Mouse (Mus musculus): Measurements from ENCODE around the gene Prpf39. TPM values are rescaled to one million over a fixed set of nuclear protein-coding genes. Genes with fewer than 3 reads are reported as not detected.

The Prpf39 gene
- polyA plus RNA-seq, 1 experiment from 2014 or later, result 64.4 TPM

DNA sequence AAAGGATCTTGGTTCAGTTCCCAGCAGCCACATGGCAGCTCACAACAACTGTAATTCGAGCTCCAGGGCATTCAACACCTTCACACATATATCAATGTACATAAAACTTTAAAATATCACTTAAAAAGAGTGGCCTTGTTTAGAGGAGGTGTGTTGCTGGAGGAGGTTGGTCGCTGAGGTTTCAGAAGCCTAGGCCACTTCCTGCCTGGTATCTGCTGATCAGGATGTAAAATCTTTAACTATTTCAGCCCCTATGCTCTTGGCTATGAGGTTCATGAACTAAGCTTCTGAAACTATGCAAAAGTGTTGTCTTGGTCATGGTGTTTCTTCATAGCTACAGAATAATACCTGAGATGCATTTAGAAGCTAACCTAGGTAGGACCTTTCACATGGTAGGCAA is 29.1 kb downstream of the Prpf39 start:
- Histone ChIP-seq H3K4me1 (ENCODE audit: control insufficient read depth, insufficient read depth, low read length) (no peaks in the 10 kb centered on the region), H3K4me3 (ENCODE audit: low read depth, low read length) (no peak overlapping the region), H3K27ac (ENCODE audit: low read depth, low read length) (no peak overlapping the region), H3K9me3 (ENCODE audit: control insufficient read depth, low read length) (no peaks in the 10 kb centered on the region), H3K9ac (replicated peaks; ENCODE audit: low read depth, low read length) (no peak overlapping the region), H3K27me3 (ENCODE audit: control insufficient read depth, insufficient read depth, low read length) (no peaks in the 10 kb centered on the region), H3K4me2 (ENCODE audit: low read depth, low read length) (no peak overlapping the region), H3K36me3 (ENCODE audit: control insufficient read depth, insufficient read depth, low read length) (peaks cover 46% of the 10 kb centered on the region)
- 88% methylated on average over 2 of the region's 2 CpGs for WGBS
- no peak for ATAC-seq (ENCODE audit: low read depth)

DNA sequence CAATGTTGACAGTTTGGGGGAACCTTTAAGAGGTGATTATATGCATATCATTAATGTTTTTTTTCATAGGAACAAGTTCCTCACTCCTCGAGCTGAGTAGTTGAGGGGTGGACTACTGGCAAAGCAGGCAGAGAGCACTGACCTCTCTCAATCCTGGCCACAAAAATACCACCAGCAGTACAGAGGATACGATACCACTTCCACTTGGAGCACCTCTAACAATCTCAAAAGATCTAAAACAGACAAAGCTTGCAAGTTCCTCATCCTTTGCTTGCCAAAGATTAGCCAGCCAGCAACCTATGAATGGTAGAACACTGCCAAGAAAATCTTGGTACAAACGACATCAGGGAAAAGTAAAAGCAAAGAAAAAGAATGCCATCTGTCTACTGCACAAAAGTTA is 30.1 kb downstream of the Prpf39 start:
- Histone ChIP-seq H3K27me3 (ENCODE audit: control insufficient read depth, insufficient read depth, low read length) (no peaks in the 10 kb centered on the region), H3K9me3 (ENCODE audit: control insufficient read depth, low read length) (no peaks in the 10 kb centered on the region), H3K27ac (ENCODE audit: low read depth, low read length) (no peak overlapping the region), H3K9ac (replicated peaks; ENCODE audit: low read depth, low read length) (no peak overlapping the region), H3K4me1 (ENCODE audit: control insufficient read depth, insufficient read depth, low read length) (no peaks in the 10 kb centered on the region), H3K4me3 (ENCODE audit: low read depth, low read length) (no peak overlapping the region), H3K4me2 (ENCODE audit: low read depth, low read length) (no peak overlapping the region), H3K36me3 (ENCODE audit: control insufficient read depth, insufficient read depth, low read length) (peaks cover 37% of the 10 kb centered on the region)
- ATAC-seq (ENCODE audit: low read depth), result no peak
- WGBS, result 76% methylated on average over 3 of the region's 3 CpGs

DNA sequence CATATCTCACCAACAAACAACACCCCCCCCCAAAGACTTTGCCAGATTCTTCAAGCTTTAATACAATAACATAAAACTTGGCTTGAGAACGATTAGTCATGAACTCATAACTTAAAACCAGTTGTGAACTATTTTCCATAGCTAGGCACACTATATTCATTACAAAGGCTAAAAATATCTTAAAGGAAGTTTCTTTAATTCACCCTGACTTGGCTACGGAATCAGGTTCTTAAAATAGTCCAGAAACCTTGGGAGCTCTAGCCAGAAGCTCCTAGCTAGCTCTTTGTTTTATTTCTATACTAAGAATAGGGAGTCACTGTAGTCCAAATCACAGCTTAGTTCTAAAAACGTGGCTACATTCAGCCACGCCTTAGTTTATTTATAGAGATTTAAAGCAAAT is 32.3 kb downstream of the Prpf39 start:
- H3K27me3 ChIP-seq (ENCODE audit: control insufficient read depth, insufficient read depth, low read length), result no peaks in the 10 kb centered on the region
- H3K4me2 ChIP-seq (ENCODE audit: low read depth, low read length), result no peak overlapping the region
- H3K4me1 ChIP-seq (ENCODE audit: control insufficient read depth, insufficient read depth, low read length), result 0 out of 2 replicates have a peak, but pooled peaks cover 4% of the 10 kb centered on the region
- 84% methylated on average over 4 of the region's 4 CpGs for WGBS
- H3K9ac ChIP-seq (replicated peaks; ENCODE audit: low read depth, low read length), result no peak overlapping the region
- no peak overlapping the region for H3K4me3 ChIP-seq (ENCODE audit: low read depth, low read length)
- no peak for ATAC-seq (ENCODE audit: low read depth)
- peaks cover 27% of the 10 kb centered on the region for H3K36me3 ChIP-seq (ENCODE audit: control insufficient read depth, insufficient read depth, low read length)
- H3K27ac ChIP-seq (ENCODE audit: low read depth, low read length), result no peak overlapping the region
- H3K9me3 ChIP-seq (ENCODE audit: control insufficient read depth, low read length), result no peaks in the 10 kb centered on the region

DNA sequence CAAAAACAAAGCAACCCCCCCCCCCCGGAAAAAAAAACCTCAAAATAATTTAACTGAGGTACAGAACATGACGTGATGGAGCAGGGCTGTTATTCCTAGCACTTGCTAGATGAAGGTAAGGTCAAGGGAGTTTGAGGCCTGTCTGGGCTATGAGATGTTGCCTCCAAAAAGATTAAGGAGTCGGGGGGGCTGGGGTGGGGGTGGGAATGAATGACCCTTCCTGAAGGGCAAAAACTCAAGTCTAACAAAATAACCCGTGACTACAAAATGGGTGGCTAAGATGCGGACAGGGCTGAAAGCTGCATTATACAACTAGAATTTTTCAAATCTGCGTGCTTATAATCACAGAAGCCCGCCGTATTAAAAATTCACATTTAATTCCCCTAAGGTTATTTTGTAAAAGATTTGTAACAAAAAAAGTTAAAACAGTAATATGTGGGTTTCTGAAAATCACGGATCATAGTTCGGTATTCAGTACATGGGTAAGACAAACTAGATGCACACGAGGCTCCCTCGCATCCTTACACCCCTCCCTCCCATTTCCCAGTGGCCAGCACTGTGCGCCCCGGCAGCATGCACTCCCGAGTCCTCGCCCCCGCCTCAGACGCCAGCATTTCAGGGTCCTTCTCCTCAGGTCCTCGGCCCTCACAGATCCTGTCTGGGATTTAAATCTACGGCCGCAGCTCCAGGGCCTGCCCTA is 36.9 kb downstream of the Prpf39 start:
- Histone ChIP-seq H3K4me1 (ENCODE audit: control insufficient read depth, insufficient read depth, low read length) (peaks cover 24% of the 10 kb centered on the region), H3K9ac (replicated peaks; ENCODE audit: low read depth, low read length) (peak overlapping the region; percentile 93), H3K27ac (ENCODE audit: low read depth, low read length) (peak overlapping the region; percentile 93), H3K36me3 (ENCODE audit: control insufficient read depth, insufficient read depth, low read length) (peaks cover under 1% of the 10 kb centered on the region; the same call in 1 of the 2 replicates), H3K9me3 (ENCODE audit: control insufficient read depth, low read length) (no peaks in the 10 kb centered on the region), H3K4me2 (ENCODE audit: low read depth, low read length) (peak overlapping the region; percentile 60), H3K27me3 (ENCODE audit: control insufficient read depth, insufficient read depth, low read length) (no peaks in the 10 kb centered on the region), H3K4me3 (ENCODE audit: low read depth, low read length) (peak overlapping the region; percentile 93)
- peak; percentile 70 for ATAC-seq (ENCODE audit: low read depth)
- 4% methylated on average over 21 of the region's 21 CpGs for WGBS

DNA sequence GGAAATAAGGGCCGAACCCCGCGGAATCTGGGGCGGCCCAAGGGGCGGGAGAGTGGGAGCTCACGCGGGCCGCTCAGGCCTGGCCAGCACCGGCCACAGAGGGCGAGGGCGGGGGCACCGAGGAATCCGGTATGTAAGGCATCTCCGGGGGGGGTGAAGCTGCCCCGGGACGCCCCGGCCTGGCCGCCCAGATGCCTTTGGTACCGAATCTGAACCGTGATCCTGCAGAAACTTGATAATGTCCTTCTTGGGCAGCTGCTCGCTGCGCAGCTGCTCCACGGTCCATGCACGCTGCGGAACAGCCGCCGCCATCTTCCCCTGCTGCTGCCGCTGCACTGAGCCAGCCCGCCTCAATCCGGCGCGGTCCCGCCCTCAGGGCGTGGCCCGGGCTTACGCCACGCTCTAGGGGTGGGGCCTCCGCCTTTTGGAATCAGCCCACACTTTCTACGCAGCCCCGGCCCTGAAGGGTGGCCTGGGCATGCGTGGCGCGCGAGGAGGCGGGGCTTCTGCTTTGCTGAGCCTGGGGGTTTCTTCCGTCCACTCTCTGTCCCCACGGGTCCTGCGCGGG is 37.6 kb downstream of the Prpf39 start, which contains the start of gene Fkbp3:
Gene Fkbp3 (minus strand): TSS at position 397 of the 568 bp plus-strand sequence.
- Histone ChIP-seq H3K4me2 (ENCODE audit: low read depth, low read length) (peak within 1 kb of the TSS; percentile 60), H3K4me1 (ENCODE audit: control insufficient read depth, insufficient read depth, low read length) (peaks cover 24% of the 10 kb centered on the region), H3K27ac (ENCODE audit: low read depth, low read length) (peak within 1 kb of the TSS; percentile 93), H3K9me3 (ENCODE audit: control insufficient read depth, low read length) (no peaks in the 10 kb centered on the region), H3K4me3 (ENCODE audit: low read depth, low read length) (peak within 1 kb of the TSS; percentile 93), H3K27me3 (ENCODE audit: control insufficient read depth, insufficient read depth, low read length) (no peaks in the 10 kb centered on the region), H3K9ac (replicated peaks; ENCODE audit: low read depth, low read length) (peak within 1 kb of the TSS; percentile 93), H3K36me3 (ENCODE audit: control insufficient read depth, insufficient read depth, low read length) (no peaks in the 10 kb centered on the region; the same call in 1 of the 2 replicates)
- ATAC-seq (ENCODE audit: low read depth), result peak; percentile 99
- WGBS, result under 1% methylated on average over 49 of the region's 49 CpGs

DNA sequence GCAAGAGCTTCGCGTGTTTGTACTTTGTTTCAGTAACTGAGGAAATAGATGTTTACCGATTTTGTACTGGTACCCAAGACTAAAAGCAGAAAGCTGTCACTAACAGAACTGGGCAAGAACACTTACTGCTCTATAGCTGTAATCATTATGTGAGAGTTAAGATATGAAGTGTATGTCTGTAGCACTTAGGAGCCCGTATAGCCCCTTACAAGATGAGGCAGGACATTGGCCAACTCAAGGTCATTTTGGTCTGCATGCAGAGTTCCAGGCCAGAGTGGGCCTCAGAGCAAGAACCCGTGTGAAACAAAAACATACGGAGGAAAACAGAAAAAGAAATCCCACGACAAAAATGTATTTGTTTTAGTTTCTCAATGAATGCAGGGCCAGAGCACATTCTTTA is 38.5 kb downstream of the Prpf39 start:
- Histone ChIP-seq H3K4me3 (ENCODE audit: low read depth, low read length) (peak overlapping the region; percentile 93), H3K9ac (replicated peaks; ENCODE audit: low read depth, low read length) (peak overlapping the region; percentile 46; the same call in 1 of the 2 replicates)
- no peak for ATAC-seq (ENCODE audit: low read depth)

DNA sequence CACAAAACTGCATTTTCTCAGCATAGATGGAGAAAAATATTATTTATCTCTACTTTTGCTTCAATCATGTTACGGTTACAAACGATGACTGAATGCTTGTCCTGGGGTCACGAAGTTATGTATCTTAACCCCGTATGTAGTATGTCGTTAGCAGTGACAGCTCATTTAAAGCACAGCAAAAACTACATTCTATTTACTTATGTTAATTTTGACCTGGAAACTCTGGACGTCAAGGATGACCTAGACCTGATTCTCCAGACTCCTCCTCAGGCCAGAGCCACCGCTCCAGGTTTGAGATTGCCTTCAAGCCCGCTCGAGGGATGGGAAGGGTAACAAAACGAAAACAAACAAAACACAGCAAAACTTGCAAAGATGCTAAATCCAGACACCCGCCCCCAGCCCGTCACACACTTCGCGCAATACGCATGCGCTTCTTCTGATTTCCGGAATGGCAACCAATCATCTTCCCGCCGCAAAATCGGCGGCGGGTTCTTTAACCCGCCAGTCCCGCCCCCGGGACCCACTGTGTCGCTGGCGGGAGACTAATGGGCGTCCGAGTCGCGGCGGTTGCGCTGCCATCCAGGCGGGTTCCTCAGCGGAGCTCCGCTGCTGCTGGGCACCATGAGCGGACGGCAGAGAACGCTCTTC is 39.1 kb downstream of the Prpf39 start, which contains the start of gene Fancm:
Gene Fancm (plus strand): TSS at position 519 of the 648 bp plus-strand sequence.
- Histone ChIP-seq H3K4me2 (ENCODE audit: low read depth, low read length) (peak within 1 kb of the TSS; percentile 60), H3K27me3 (ENCODE audit: control insufficient read depth, insufficient read depth, low read length) (no peaks in the 10 kb centered on the region), H3K9me3 (ENCODE audit: control insufficient read depth, low read length) (no peaks in the 10 kb centered on the region), H3K27ac (ENCODE audit: low read depth, low read length) (peak within 1 kb of the TSS; percentile 93), H3K4me3 (ENCODE audit: low read depth, low read length) (peak within 1 kb of the TSS; percentile 93), H3K36me3 (ENCODE audit: control insufficient read depth, insufficient read depth, low read length) (no peaks in the 10 kb centered on the region), H3K9ac (replicated peaks; ENCODE audit: low read depth, low read length) (peak within 1 kb of the TSS; percentile 46), H3K4me1 (ENCODE audit: control insufficient read depth, insufficient read depth, low read length) (peaks cover 24% of the 10 kb centered on the region)
- ATAC-seq (ENCODE audit: low read depth), result peak; percentile 38
- 2% methylated on average over 39 of the region's 39 CpGs for WGBS

More for the DNA sequence above, 38.5 kb downstream of the Prpf39 start:
- 44% methylated on average over 7 of the region's 7 CpGs for WGBS
- Histone ChIP-seq H3K4me2 (ENCODE audit: low read depth, low read length) (peak overlapping the region; percentile 60), H3K4me1 (ENCODE audit: control insufficient read depth, insufficient read depth, low read length) (peaks cover 24% of the 10 kb centered on the region), H3K27ac (ENCODE audit: low read depth, low read length) (peak overlapping the region; percentile 93; the same call in 1 of the 2 replicates), H3K9me3 (ENCODE audit: control insufficient read depth, low read length) (no peaks in the 10 kb centered on the region), H3K36me3 (ENCODE audit: control insufficient read depth, insufficient read depth, low read length) (no peaks in the 10 kb centered on the region), H3K27me3 (ENCODE audit: control insufficient read depth, insufficient read depth, low read length) (no peaks in the 10 kb centered on the region)

DNA sequence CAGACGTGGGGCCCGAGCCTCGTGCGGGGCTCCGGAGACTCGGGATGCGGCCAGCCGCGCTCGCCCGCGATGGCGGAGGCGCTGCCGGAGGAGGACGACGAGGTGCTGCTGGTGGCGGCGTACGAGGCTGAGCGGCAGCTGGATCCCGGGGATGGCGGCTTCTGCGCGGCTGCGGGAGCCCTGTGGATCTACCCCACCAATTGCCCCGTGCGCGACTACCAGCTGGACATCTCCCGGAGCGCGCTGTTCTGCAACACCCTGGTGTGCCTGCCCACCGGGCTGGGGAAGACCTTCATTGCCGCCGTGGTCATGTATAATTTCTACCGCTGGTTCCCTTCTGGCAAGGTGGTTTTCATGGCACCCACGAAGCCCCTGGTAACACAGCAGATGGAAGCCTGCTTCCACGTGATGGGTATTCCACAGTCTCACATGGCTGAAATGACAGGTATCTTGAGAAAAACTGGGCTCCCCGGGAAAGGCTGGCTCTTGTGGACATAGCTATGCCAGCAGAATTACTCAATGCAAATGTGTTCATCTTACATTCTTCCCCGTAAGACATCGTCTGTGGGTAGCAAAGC is 39.7 kb downstream of the Prpf39 start:
- no peak; the same call in 1 of the 2 replicates for ATAC-seq (ENCODE audit: low read depth)

More for the DNA sequence above, 39.7 kb downstream of the Prpf39 start:
- peaks cover 24% of the 10 kb centered on the region for H3K4me1 ChIP-seq (ENCODE audit: control insufficient read depth, insufficient read depth, low read length)
- peak overlapping the region; percentile 93 for H3K4me3 ChIP-seq (ENCODE audit: low read depth, low read length)
- H3K9ac ChIP-seq (replicated peaks; ENCODE audit: low read depth, low read length), result peak overlapping the region; percentile 46
- H3K4me2 ChIP-seq (ENCODE audit: low read depth, low read length), result peak overlapping the region; percentile 60
- no peaks in the 10 kb centered on the region for H3K27me3 ChIP-seq (ENCODE audit: control insufficient read depth, insufficient read depth, low read length)
- no peaks in the 10 kb centered on the region for H3K36me3 ChIP-seq (ENCODE audit: control insufficient read depth, insufficient read depth, low read length)
- no peaks in the 10 kb centered on the region for H3K9me3 ChIP-seq (ENCODE audit: control insufficient read depth, low read length)
- WGBS, result under 1% methylated on average over 38 of the region's 41 CpGs
- peak overlapping the region; percentile 67 for H3K27ac ChIP-seq (ENCODE audit: low read depth, low read length)
